Mouse (Mus musculus) CH12.LX (cell line): Measurements from ENCODE around the gene Cfap77. TPM values are rescaled to one million over a fixed set of nuclear protein-coding genes. Genes with fewer than 3 reads are reported as not detected.
A peak's percentile ranks its signal among the peaks of the same experiment; 100 is the strongest.
"Not testable (repeated sequence)": the region's sequence is repeated elsewhere in the genome, so short reads cannot be mapped to it uniquely, and the experiment has no call there.

ENCODE experiments used
- DNase-seq: peaks from one replicate; pipeline ENCODE4 v3.0.0-alpha.2; 2013; ENCODE audit errors: extremely low read depth
- H3K27ac ChIP-seq: 2 replicates; pipeline ENCODE4 v1.5.1; 2012; ENCODE audit warnings: low read depth, mild to moderate bottlenecking, control low read depth, moderate library complexity; ENCODE audit not compliant: insufficient read depth
- H3K27me3 ChIP-seq: replicated peaks from 2 replicates; pipeline ENCODE3; 2012; ENCODE audit warnings: inconsistent platforms
- H3K36me3 ChIP-seq, 2 experiments: replicated peaks in 1 of 2; 2 replicates each; pipeline versions ENCODE3 to v1.6.1; 2012; ENCODE audit warnings: inconsistent platforms in 1 of 2, low read length in 1 of 2, mild to moderate bottlenecking in 1 of 2, mixed read lengths in 1 of 2, moderate library complexity in 1 of 2; ENCODE audit not compliant: control insufficient read depth in 1 of 2, insufficient read depth in 1 of 2
- H3K4me1 ChIP-seq, 2 experiments: 2 replicates each; pipeline ENCODE4 v1.6.1; 2012; ENCODE audit warnings: inconsistent platforms in 1 of 2, moderate library complexity in 1 of 2; ENCODE audit not compliant: insufficient read depth in 2 of 2, control insufficient read depth in 1 of 2
- H3K4me2 ChIP-seq: 2 replicates; pipeline ENCODE4 v1.6.1; 2012; ENCODE audit warnings: low read depth, mild to moderate bottlenecking, control low read depth; ENCODE audit not compliant: poor library complexity, insufficient read depth, severe bottlenecking
- H3K4me3 ChIP-seq, 3 experiments: fragments of 150-350 bp in 1 of 3; sonication (generic) in 1 of 3; replicated peaks in 1 of 3; 2 replicates each; pipeline versions ENCODE3 to v1.5.1; 2011 to 2012; ENCODE audit warnings: low read depth in 2 of 3, low read length in 2 of 3, mild to moderate bottlenecking in 2 of 3, moderate library complexity in 2 of 3, control low read depth in 1 of 3, improper control_type of control experiment in 1 of 3, inconsistent platforms in 1 of 3, mixed read lengths in 1 of 3; ENCODE audit not compliant: poor library complexity in 1 of 3
- H3K79me2 ChIP-seq: replicated peaks from 2 replicates; pipeline ENCODE4 v1.6.1; 2012; ENCODE audit warnings: mild to moderate bottlenecking, moderate library complexity; ENCODE audit not compliant: control insufficient read depth, poor library complexity, insufficient read depth, severe bottlenecking; ENCODE audit errors: extremely low read depth
- H3K9ac ChIP-seq: 2 replicates; pipeline ENCODE4 v1.6.1; 2012; ENCODE audit warnings: low read depth, mild to moderate bottlenecking, control low read depth, moderate library complexity; ENCODE audit not compliant: insufficient read depth
- H3K9me3 ChIP-seq: replicated peaks from 2 replicates; pipeline ENCODE3; 2012; ENCODE audit warnings: low read length, inconsistent platforms, mixed read lengths
- CHD1 ChIP-seq: IDR thresholded peaks from 2 replicates; pipeline ENCODE4 v1.6.1; 2012; ENCODE audit warnings: low read depth, low read length, improper control_type of control experiment, inconsistent platforms
- ELF1 ChIP-seq: IDR thresholded peaks from 2 replicates; pipeline ENCODE4 v1.6.1; 2014; ENCODE audit warnings: low read depth, mild to moderate bottlenecking, inconsistent platforms, low read length, improper control_type of control experiment
- EP300 ChIP-seq: IDR thresholded peaks from 2 replicates; pipeline ENCODE4 v1.6.1; 2011; ENCODE audit warnings: low read length, improper control_type of control experiment
- IRF4 ChIP-seq: IDR thresholded peaks from 2 replicates; pipeline ENCODE4 v1.6.1; 2014; ENCODE audit warnings: low read depth, mild to moderate bottlenecking, inconsistent platforms, low read length, improper control_type of control experiment
- JUND ChIP-seq: conservative IDR thresholded peaks from 2 replicates; pipeline ENCODE4 v1.6.1; 2011; ENCODE audit warnings: low read depth, low read length, improper control_type of control experiment
- MAFK ChIP-seq: IDR thresholded peaks from 2 replicates; pipeline ENCODE4 v1.6.1; 2011; ENCODE audit warnings: low read length, improper control_type of control experiment; ENCODE audit not compliant: insufficient replicate concordance
- MAX ChIP-seq: IDR thresholded peaks from 2 replicates; pipeline ENCODE4 v1.6.1; 2011; ENCODE audit warnings: low read length, improper control_type of control experiment
- NRF1 ChIP-seq: IDR thresholded peaks from 2 replicates; pipeline ENCODE4 v1.6.1; 2014; ENCODE audit warnings: low read depth, mild to moderate bottlenecking, inconsistent platforms, low read length, improper control_type of control experiment, moderate library complexity
- POLR2A ChIP-seq: IDR thresholded peaks from 2 replicates; pipeline ENCODE4 v1.6.1; 2011; ENCODE audit warnings: low read depth, mild to moderate bottlenecking, improper control_type of control experiment, low read length
- SMC3 ChIP-seq: IDR thresholded peaks from 2 replicates; pipeline ENCODE4 v1.6.1; 2011; ENCODE audit warnings: low read depth, low read length, improper control_type of control experiment
- ZKSCAN1 ChIP-seq: IDR thresholded peaks from 2 replicates; pipeline ENCODE4 v1.6.1; 2012; ENCODE audit warnings: low read depth, inconsistent platforms, low read length, improper control_type of control experiment, borderline replicate concordance
- ZNF384 ChIP-seq: IDR thresholded peaks from 2 replicates; pipeline ENCODE4 v1.6.1; 2012; ENCODE audit warnings: low read depth, low read length, improper control_type of control experiment, inconsistent platforms
- dilution Hi-C: fragments of 300-500 bp; cut with MboI; formaldehyde crosslinking; loops from 2 replicates; pipeline ENCODE4 v1.14.3; 2020; ENCODE audit warnings: low sequenced_read_pairs; ENCODE audit not compliant: extremely low pct_unique_long_range_greater_than_20kb, extremely low pct_ligation_motif_present
- in situ Hi-C: fragments of 300-500 bp; cut with MboI; formaldehyde crosslinking; loops from 3 replicates; pipeline ENCODE4 v1.14.3; 2019; ENCODE audit warnings: low sequenced_read_pairs, low pct_ligation_motif_present, low pct_unique_long_range_greater_than_20kb, mixed read lengths
- polyA plus RNA-seq: library from polyadenylated mRNA; unstranded; fragments of >175 nt; gene quantifications from 2 replicates; pipeline ENCODE4 v1.2.1, GENCODE M21; 2012; ENCODE audit warnings: low read depth; ENCODE audit not compliant: insufficient read length
- total RNA-seq, 2 experiments: library from RNA; depleted of rRNA; stranded (reverse); fragments of 300-350 nt in 1 of 2; fragments of >200 nt in 1 of 2; gene quantifications; 2 replicates each; pipeline ENCODE4 v1.2.3; 2012 to 2014

The Cfap77 gene
- total and polyA plus RNA-seq, 3 experiments, result 0.25 to 0.47 (median 0.35) TPM

DNA sequence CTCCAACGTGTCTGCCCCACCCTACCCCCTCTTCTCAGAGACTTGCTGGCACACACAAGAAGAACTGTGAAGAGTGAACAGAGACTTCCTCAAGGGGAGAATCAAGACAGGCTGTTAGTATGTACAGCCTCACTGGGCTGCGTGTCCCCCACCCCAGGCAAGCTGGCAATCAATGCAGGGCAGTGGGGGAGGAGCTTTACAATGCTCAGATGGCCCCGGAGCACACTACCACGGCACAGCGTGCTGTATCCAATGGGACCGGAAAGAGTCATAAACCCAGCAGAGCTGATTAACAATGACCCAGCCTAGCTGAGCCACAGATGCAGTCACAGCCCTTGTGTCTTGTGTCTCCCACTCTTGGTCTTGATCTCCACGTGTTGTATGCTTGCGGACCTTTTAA lies 43.9 kb upstream of the Cfap77 start:
- in situ Hi-C loops, result no loop called here
- Histone ChIP-seq H3K36me3 (no peaks in the 10 kb centered on the region), H3K4me1 (peaks cover 0 to 14% of the 10 kb centered on the region in 2 experiments; a peak in 2 of 4 replicates), H3K79me2 (no peaks in the 10 kb centered on the region), H3K4me3 (no peak overlapping the region), H3K4me2 (no peak overlapping the region), H3K9ac (no peak overlapping the region), H3K27ac (no peak overlapping the region), H3K27me3 (no peaks in the 10 kb centered on the region), H3K9me3 (no peaks in the 10 kb centered on the region)
- no peak for DNase-seq
- dilution Hi-C loops, result no loop called here
- TF ChIP-seq NRF1 (no peak), JUND (no peak)

GRCm38 (mm10) chr2:29097955-29098354 lies 43.1 kb upstream of the Cfap77 start:
- H3K9me3 ChIP-seq, H3K27me3 ChIP-seq, H3K27ac ChIP-seq, H3K79me2 ChIP-seq, dilution Hi-C loops: not testable (repeated sequence)
- TF ChIP-seq MAFK, result peak; percentile 25; the same call in 1 of the 2 replicates
- TF ChIP-seq, all 38 proteins: peak for 1; not testable (repeated sequence) for 37
- H3K4me2 ChIP-seq, DNase-seq, H3K9ac ChIP-seq, H3K4me3 ChIP-seq, in situ Hi-C loops, H3K36me3 ChIP-seq: not testable (repeated sequence)
- H3K4me1 ChIP-seq, result peaks cover 0 to 14% of the 10 kb centered on the region in 2 experiments; a peak in 2 of 4 replicates

DNA sequence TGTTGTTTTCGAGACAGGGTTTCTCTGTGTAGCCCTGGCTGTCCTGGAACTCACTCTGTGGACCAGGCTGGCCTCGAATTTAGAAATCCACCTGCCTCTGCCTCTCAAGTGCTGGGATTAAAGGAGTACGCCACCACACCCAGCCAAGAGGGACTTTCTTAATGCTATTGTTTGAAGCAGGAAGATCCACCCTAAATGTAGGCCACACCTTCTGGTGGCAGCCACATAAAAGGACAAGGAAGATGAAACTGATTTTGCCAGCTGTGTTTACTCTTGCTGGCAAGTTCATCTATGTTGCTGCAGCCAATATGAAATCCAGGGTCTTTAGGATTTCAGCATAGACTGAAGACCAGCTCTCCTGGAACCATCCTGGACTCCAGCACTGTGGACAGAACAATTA lies 42.6 kb upstream of the Cfap77 start:
- Histone ChIP-seq H3K9ac (no peak overlapping the region), H3K27ac (no peak overlapping the region), H3K4me3 (no peak overlapping the region), H3K27me3 (no peaks in the 10 kb centered on the region), H3K4me1 (peaks cover 0 to 14% of the 10 kb centered on the region in 2 experiments; a peak in 2 of 4 replicates)
- in situ Hi-C loops, result no loop called here
- TF ChIP-seq EP300, result no peak
- no peak for TF ChIP-seq SMC3
- TF ChIP-seq CHD1, result no peak
- TF ChIP-seq, all 38 proteins: peak for 0
- dilution Hi-C loops, result no loop called here
- H3K79me2 ChIP-seq, result no peaks in the 10 kb centered on the region
- no peaks in the 10 kb centered on the region for H3K36me3 ChIP-seq
- H3K9me3 ChIP-seq, result no peaks in the 10 kb centered on the region
- no peak overlapping the region for H3K4me2 ChIP-seq
- no peak for DNase-seq

- H3K9ac ChIP-seq, result no peak overlapping the region
- TF ChIP-seq IRF4 (no peak), CHD1 (no peak), ELF1 (no peak), SMC3 (no peak), ZKSCAN1 (no peak), POLR2A (no peak), ZNF384 (no peak), MAX (no peak)
- TF ChIP-seq, all 38 proteins: peak for 0
- Histone ChIP-seq H3K4me3 (no peak overlapping the region), H3K79me2 (no peaks in the 10 kb centered on the region), H3K4me2 (no peak overlapping the region), H3K4me1 (peaks cover 0 to 14% of the 10 kb centered on the region in 2 experiments; a peak in 2 of 4 replicates), H3K27ac (no peak overlapping the region), H3K27me3 (no peaks in the 10 kb centered on the region), H3K36me3 (no peaks in the 10 kb centered on the region), H3K9me3 (no peaks in the 10 kb centered on the region)
- DNase-seq, result no peak
- dilution Hi-C loops (no loop called here), in situ Hi-C loops (no loop called here)
Observed at GRCm38 (mm10) chr2:29096751-29097150, 41.9 kb upstream of the Cfap77 start.
